Mouse (Mus musculus): ENCODE measurements at regions not wholly inside any gene's neighbourhood (a gene's known extent, or its start where the extent isn't known, plus 50 kb on each side); places are given as distances from the start of the nearest gene placed in this dataset.

- no peak for ATAC-seq (replicated peaks)
- no peaks in the 10 kb centered on the region for H3K9me3 ChIP-seq
- H3K4me3 ChIP-seq: no peak overlapping the region
- 61% methylated on average over 2 of the region's 2 CpGs for WGBS
- no peaks in the 10 kb centered on the region for H3K27me3 ChIP-seq
- H3K4me2 ChIP-seq (replicated peaks): no peak overlapping the region
- H3K9ac ChIP-seq (replicated peaks): no peak overlapping the region
- H3K4me1 ChIP-seq: no peaks in the 10 kb centered on the region
- no peak overlapping the region for H3K27ac ChIP-seq (replicated peaks)
- no peaks in the 10 kb centered on the region for H3K36me3 ChIP-seq
Measured at GRCm38 (mm10) chr13:31107434-31107833, 133.4 kb downstream of the Gm5447 start.

- H3K27ac ChIP-seq (replicated peaks): no peak overlapping the region
- no peak overlapping the region for H3K9ac ChIP-seq (replicated peaks)
- H3K4me2 ChIP-seq (replicated peaks): no peak overlapping the region
- H3K36me3 ChIP-seq: no peaks in the 10 kb centered on the region
- WGBS: 93% methylated on average over 2 of the region's 2 CpGs
- no peaks in the 10 kb centered on the region for H3K9me3 ChIP-seq
- H3K4me3 ChIP-seq: no peak overlapping the region
- ATAC-seq (replicated peaks): no peak
- H3K27me3 ChIP-seq: no peaks in the 10 kb centered on the region
- no peaks in the 10 kb centered on the region for H3K4me1 ChIP-seq
Measured at GRCm38 (mm10) chr13:31109231-31109630, 135.2 kb downstream of the Gm5447 start.

DNA sequence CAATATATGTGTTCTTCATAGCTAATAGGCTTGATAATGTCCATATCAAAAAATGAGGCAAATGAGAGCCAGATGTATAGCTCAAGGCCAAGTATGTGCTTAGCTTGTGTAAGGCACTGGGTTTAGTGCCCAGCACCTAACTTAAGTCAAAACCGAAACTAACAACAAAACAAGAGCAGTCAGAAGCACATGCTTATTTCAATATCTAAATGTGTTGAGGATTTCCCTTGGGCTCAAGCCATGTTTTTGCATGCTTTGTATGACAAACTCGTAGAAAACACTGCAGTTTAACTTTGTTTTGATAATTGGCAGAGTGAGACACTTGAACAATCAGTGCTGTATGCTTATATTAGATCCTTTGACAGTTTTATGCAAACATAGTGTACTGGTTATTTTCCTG lies 148.7 kb downstream of the Gm5447 start:
- H3K36me3 ChIP-seq: no peaks in the 10 kb centered on the region

DNA sequence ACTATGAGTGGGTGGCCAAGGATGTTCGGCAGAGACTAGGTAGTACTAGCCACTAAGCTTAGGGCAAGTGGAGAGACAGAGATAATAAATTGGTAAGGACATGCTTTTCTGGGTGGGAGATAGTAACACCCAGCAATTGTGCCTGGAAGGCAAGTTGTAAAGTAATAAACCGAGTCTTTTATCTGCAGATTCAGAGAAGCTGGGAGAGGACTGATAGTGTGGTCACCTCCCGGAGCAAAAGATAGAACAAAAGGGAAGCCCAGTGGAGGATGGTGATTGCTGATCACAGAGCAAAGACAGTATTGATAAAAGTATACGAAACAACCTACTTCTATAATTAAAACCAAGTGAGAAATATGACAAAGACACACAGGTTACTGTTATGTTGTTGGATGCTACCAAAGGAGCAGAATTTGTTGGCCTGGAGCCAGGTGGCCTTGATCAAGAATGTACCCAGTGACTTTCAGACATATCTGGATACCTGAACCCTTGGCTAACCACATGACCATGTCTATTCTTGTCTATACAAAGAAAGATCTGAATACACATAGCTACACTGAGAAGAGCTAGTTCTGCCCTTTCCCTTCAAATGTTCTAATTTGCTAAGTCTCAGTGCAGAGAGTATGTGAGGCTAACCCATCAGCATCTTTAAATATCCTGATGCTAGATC lies 150.7 kb downstream of the Gm5447 start:
- H3K4me2 ChIP-seq (replicated peaks): no peak overlapping the region
- no peaks in the 10 kb centered on the region for H3K4me1 ChIP-seq
- no peaks in the 10 kb centered on the region for H3K36me3 ChIP-seq
- 93% methylated on average over 4 of the region's 4 CpGs for WGBS
- no peak overlapping the region for H3K4me3 ChIP-seq
- no peak overlapping the region for H3K27ac ChIP-seq (replicated peaks)
- H3K27me3 ChIP-seq: no peaks in the 10 kb centered on the region
- H3K9me3 ChIP-seq: no peaks in the 10 kb centered on the region
- H3K9ac ChIP-seq (replicated peaks): no peak overlapping the region
- no peak for ATAC-seq (replicated peaks)

More for the DNA sequence above, 148.7 kb downstream of the Gm5447 start:
- no peaks in the 10 kb centered on the region for H3K9me3 ChIP-seq
- H3K4me3 ChIP-seq: no peak overlapping the region
- H3K27ac ChIP-seq (replicated peaks): no peak overlapping the region
- no peaks in the 10 kb centered on the region for H3K27me3 ChIP-seq
- H3K4me2 ChIP-seq (replicated peaks): no peak overlapping the region
- WGBS: 70% methylated on average over 2 of the region's 2 CpGs
- ATAC-seq (replicated peaks): no peak
- no peak overlapping the region for H3K9ac ChIP-seq (replicated peaks)
- H3K4me1 ChIP-seq: no peaks in the 10 kb centered on the region

DNA sequence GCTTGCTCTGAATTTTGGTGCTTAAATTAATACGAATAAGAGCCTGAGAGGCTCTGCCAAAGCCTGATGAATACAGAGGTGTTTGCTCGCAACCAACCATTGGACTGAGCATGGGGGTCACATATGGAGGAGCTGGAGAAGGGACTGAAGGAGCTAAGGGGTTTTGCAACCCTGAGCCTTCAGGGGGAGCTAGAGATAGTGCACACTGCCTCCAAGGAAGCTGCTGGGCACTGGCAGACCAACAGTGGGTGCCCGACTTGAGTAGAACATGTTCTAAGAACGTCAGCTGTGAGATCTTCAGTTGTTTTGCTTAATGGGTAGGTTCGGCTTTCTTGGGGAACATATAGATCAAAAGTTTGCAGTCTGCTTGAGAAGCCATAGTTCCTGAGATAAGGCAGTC lies 158.5 kb downstream of the Gm5447 start:
- Histone ChIP-seq H3K9ac (replicated peaks) (no peak overlapping the region), H3K36me3 (no peaks in the 10 kb centered on the region), H3K9me3 (no peaks in the 10 kb centered on the region), H3K4me1 (no peaks in the 10 kb centered on the region), H3K4me3 (no peak overlapping the region), H3K27me3 (no peaks in the 10 kb centered on the region), H3K4me2 (replicated peaks) (no peak overlapping the region), H3K27ac (replicated peaks) (no peak overlapping the region)
- ATAC-seq (replicated peaks): no peak
- 90% methylated on average over 5 of the region's 5 CpGs for WGBS

DNA sequence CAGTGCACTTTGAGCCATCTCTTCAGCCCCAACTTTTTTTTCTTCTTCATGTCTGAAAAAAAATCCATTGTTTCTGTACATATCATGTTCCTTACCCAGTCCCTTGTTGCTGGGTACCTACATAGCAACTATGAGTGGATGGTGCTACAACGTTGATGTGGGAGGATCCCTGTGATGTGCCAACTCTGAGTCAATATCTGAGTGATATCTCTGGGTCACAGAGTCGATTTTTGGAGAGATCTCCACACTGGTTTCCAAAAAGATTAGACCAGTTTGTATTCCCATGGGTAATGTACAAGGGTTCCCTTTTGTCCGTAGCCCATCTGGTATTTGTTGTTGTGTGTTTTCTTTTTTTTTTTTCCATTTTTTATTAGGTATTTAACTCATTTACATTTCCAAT lies 165.7 kb downstream of the Gm5447 start:
- H3K4me3 ChIP-seq: no peak overlapping the region
- no peaks in the 10 kb centered on the region for H3K36me3 ChIP-seq
- H3K27me3 ChIP-seq: no peaks in the 10 kb centered on the region
- no peak for ATAC-seq (replicated peaks)
- no peak overlapping the region for H3K9ac ChIP-seq (replicated peaks)
- 81% methylated on average over 3 of the region's 3 CpGs for WGBS
- H3K4me1 ChIP-seq: no peaks in the 10 kb centered on the region
- H3K4me2 ChIP-seq (replicated peaks): no peak overlapping the region
- H3K9me3 ChIP-seq: no peaks in the 10 kb centered on the region
- H3K27ac ChIP-seq (replicated peaks): no peak overlapping the region

DNA sequence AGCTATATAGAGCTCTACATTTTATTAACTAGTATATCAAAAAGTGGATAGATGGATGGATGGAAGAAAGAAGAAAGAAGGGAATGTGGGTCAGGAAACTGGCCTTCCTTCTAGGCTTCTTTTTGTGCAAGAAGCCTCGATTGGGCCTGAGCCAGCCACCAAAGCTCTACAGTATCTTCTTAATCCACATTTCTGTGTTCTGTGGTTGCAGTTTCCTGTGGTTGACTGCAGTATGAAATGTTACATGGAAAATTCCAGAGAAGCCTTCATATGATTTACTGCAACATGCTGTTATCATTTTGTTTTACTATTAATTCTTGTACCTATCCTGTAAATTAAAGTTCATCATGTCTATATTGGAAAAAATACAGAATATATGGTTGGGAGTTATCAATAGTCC lies 173.3 kb downstream of the Gm5447 start:
- Histone ChIP-seq H3K9ac (replicated peaks) (no peak overlapping the region), H3K27me3 (no peaks in the 10 kb centered on the region), H3K27ac (replicated peaks) (no peak overlapping the region), H3K9me3 (no peaks in the 10 kb centered on the region), H3K4me1 (no peaks in the 10 kb centered on the region), H3K4me3 (no peak overlapping the region), H3K36me3 (no peaks in the 10 kb centered on the region), H3K4me2 (replicated peaks) (no peak overlapping the region)
- 57% methylated on average over 1 of the region's 1 CpGs for WGBS
- ATAC-seq (replicated peaks): no peak

GRCm38 (mm10) chr13:31154066-31154465 lies 180.1 kb downstream of the Gm5447 start:
- Histone ChIP-seq H3K4me3 (no peak overlapping the region), H3K4me2 (replicated peaks) (no peak overlapping the region), H3K9me3 (no peaks in the 10 kb centered on the region), H3K4me1 (no peaks in the 10 kb centered on the region), H3K27ac (replicated peaks) (no peak overlapping the region), H3K27me3 (no peaks in the 10 kb centered on the region), H3K36me3 (no peaks in the 10 kb centered on the region), H3K9ac (replicated peaks) (no peak overlapping the region)
- WGBS: 68% methylated on average over 3 of the region's 3 CpGs
- ATAC-seq (replicated peaks): no peak

DNA sequence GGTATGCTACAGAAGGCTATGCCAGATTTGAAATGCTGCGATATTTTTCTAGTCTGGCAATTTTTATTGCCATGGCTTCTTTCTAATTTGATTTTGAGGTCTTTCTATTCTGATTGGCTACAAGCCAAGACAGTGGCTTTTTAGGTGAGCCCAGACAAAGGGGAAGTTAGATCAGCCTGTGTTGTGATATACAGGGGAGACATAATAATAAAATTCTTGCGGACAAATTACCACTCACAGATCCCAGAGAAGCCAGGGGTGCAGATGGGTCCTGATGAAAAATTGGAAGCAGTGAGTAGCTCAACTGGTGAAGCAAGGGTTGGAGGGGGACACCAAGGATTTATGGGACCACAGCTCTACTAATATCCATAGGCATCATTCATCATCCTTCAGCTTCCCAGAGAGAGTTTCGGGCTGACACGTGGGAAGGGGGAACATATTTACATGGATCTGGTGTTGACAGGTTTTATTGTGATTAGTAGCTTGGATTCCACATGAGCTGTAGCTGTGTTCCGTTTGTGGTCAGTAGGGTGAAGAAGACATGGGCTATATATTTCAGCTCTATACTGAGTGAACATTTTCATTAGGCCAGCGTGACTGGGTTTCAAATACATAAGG lies 190.0 kb downstream of the Gm5447 start:
- ATAC-seq (replicated peaks): no peak
- Histone ChIP-seq H3K4me3 (no peak overlapping the region), H3K4me1 (no peaks in the 10 kb centered on the region), H3K36me3 (no peaks in the 10 kb centered on the region), H3K9me3 (no peaks in the 10 kb centered on the region), H3K27me3 (no peaks in the 10 kb centered on the region), H3K27ac (replicated peaks) (no peak overlapping the region), H3K4me2 (replicated peaks) (no peak overlapping the region), H3K9ac (replicated peaks) (no peak overlapping the region)
- WGBS: 90% methylated on average over 6 of the region's 6 CpGs

DNA sequence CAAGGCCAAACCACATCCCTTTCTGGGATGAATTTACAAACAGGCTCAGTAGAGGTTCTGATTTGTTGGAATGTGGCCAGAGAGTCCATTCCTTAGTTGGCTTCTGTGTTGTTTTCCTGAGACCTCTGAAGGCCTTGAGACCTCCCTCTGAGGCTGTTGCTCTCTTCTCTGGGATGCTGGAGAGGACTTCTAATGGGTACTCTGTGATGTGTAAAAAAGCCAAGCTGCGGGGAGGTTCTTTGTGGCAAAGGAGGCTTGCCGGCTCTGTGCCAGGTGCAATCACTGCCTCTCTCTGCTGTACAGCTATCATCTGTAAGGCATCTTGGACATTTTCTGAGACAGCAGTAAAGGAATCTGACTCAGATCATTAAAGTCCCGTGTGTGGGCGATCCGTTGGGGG lies 192.3 kb downstream of the Gm5447 start:
- Histone ChIP-seq H3K9me3 (no peaks in the 10 kb centered on the region), H3K9ac (replicated peaks) (no peak overlapping the region), H3K36me3 (no peaks in the 10 kb centered on the region), H3K4me3 (no peak overlapping the region), H3K27me3 (no peaks in the 10 kb centered on the region), H3K27ac (replicated peaks) (no peak overlapping the region), H3K4me1 (no peaks in the 10 kb centered on the region), H3K4me2 (replicated peaks) (no peak overlapping the region)
- WGBS: 73% methylated on average over 5 of the region's 5 CpGs
- no peak for ATAC-seq (replicated peaks)

- H3K4me1 ChIP-seq: no peaks in the 10 kb centered on the region
- H3K4me3 ChIP-seq: no peak overlapping the region
- H3K27me3 ChIP-seq: no peaks in the 10 kb centered on the region
- H3K36me3 ChIP-seq: no peaks in the 10 kb centered on the region
- no peak for ATAC-seq (replicated peaks)
- WGBS: 90% methylated on average over 2 of the region's 2 CpGs
- no peak overlapping the region for H3K4me2 ChIP-seq (replicated peaks)
- no peak overlapping the region for H3K27ac ChIP-seq (replicated peaks)
- H3K9ac ChIP-seq (replicated peaks): no peak overlapping the region
- H3K9me3 ChIP-seq: no peaks in the 10 kb centered on the region
Measured at GRCm38 (mm10) chr13:31168854-31169253, 194.8 kb downstream of the Gm5447 start.

GRCm38 (mm10) chr13:31171751-31172150 lies 197.7 kb downstream of the Gm5447 start:
- no peaks in the 10 kb centered on the region for H3K27me3 ChIP-seq
- ATAC-seq (replicated peaks): no peak
- no peaks in the 10 kb centered on the region for H3K9me3 ChIP-seq
- H3K4me3 ChIP-seq: no peak overlapping the region
- WGBS: 84% methylated on average over 2 of the region's 2 CpGs
- H3K36me3 ChIP-seq: no peaks in the 10 kb centered on the region
- H3K27ac ChIP-seq (replicated peaks): no peak overlapping the region
- H3K4me1 ChIP-seq: no peaks in the 10 kb centered on the region
- H3K4me2 ChIP-seq (replicated peaks): no peak overlapping the region
- H3K9ac ChIP-seq (replicated peaks): no peak overlapping the region

DNA sequence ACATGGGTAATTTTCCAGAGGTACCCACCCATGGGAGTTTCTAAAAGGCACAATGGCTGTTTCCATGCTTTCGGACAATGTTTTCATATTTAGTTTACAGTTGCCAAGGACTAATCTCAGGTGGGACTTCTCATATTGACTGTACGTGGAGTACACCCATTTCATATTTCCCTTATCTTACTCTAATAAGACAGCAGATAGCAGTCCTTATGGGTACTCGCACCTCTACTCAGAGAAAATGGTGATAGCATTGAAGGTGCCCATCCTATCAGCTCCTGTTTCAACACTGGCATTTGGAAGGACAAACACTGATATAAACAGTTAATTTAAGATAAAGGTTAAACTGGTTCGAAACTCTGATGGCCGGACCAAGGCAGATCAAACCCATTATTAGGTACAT lies 198.6 kb downstream of the Gm5447 start:
- H3K4me1 ChIP-seq: no peaks in the 10 kb centered on the region
- H3K4me3 ChIP-seq: no peak overlapping the region
- whole genome bisulfite sequencing: 97% methylated on average over 5 of the region's 5 CpGs
- H3K9ac ChIP-seq (replicated peaks): no peak overlapping the region
- H3K36me3 ChIP-seq: no peaks in the 10 kb centered on the region
- ATAC-seq (replicated peaks): no peak
- H3K27ac ChIP-seq (replicated peaks): no peak overlapping the region
- no peak overlapping the region for H3K4me2 ChIP-seq (replicated peaks)
- no peaks in the 10 kb centered on the region for H3K9me3 ChIP-seq
- no peaks in the 10 kb centered on the region for H3K27me3 ChIP-seq
